Mouse (Mus musculus) liver, postnatal 0 days (tissue): ENCODE data around the gene Slc39a13. TPM values are rescaled to one million over a fixed set of nuclear protein-coding genes. Genes with fewer than 3 reads are reported as not detected.

Source experiments
- ATAC-seq: fragments of 200-750 bp; cut with Nextera tagmentation; 2 replicates; pipeline ENCODE4 v1.8.0; 2017; ENCODE audit warnings: mild to moderate bottlenecking, moderate library complexity
- DNase-seq: peaks from one replicate; pipeline ENCODE4 v3.0.0-alpha.2; 2016
- H3K27ac ChIP-seq: fragments of 300-500 bp; sonication (generic); 2 replicates; pipeline ENCODE4 v1.5.1; 2014; ENCODE audit warnings: antibody characterized with exemption, moderate library complexity, mild to moderate bottlenecking, low read depth
- H3K27me3 ChIP-seq: fragments of 300-500 bp; sonication (generic); 2 replicates; pipeline ENCODE4 v1.6.1; 2014; ENCODE audit warnings: low read length, control low read depth, mixed read lengths; ENCODE audit not compliant: insufficient read depth
- H3K36me3 ChIP-seq: fragments of 300-500 bp; sonication (generic); replicated peaks from 2 replicates; pipeline ENCODE4 v1.6.1; 2014; ENCODE audit warnings: mild to moderate bottlenecking, control low read depth, low read length, moderate library complexity, mixed read lengths; ENCODE audit not compliant: insufficient read depth
- H3K4me1 ChIP-seq: fragments of 300-500 bp; sonication (generic); 2 replicates; pipeline ENCODE4 v1.6.1; 2014; ENCODE audit warnings: antibody characterized with exemption, mild to moderate bottlenecking, control low read depth; ENCODE audit not compliant: insufficient read depth
- H3K4me2 ChIP-seq: fragments of 300-500 bp; sonication (generic); 2 replicates; pipeline ENCODE4 v1.6.1; 2014; ENCODE audit warnings: low read depth, mild to moderate bottlenecking, low read length, moderate library complexity, mixed read lengths
- H3K4me3 ChIP-seq: fragments of 300-500 bp; sonication (generic); 2 replicates; pipeline ENCODE4 v1.5.1; 2014; ENCODE audit warnings: low read depth, low read length
- H3K9ac ChIP-seq: fragments of 300-500 bp; sonication (generic); replicated peaks from 2 replicates; pipeline ENCODE4 v1.6.1; 2014; ENCODE audit warnings: mild to moderate bottlenecking, moderate library complexity
- H3K9me3 ChIP-seq: fragments of 300-500 bp; sonication (generic); 2 replicates; pipeline ENCODE4 v1.6.1; 2016; ENCODE audit warnings: mild to moderate bottlenecking, control low read depth, low read length, mixed read lengths
- CTCF ChIP-seq: sonication (generic); IDR thresholded peaks from 2 replicates; pipeline ENCODE4 v1.5.1; 2016; ENCODE audit warnings: antibody characterized with exemption, low read depth
- EP300 ChIP-seq: IDR thresholded peaks from 2 replicates; pipeline ENCODE4 v1.6.1; 2016; ENCODE audit warnings: antibody characterized with exemption, low read depth, mild to moderate bottlenecking
- WGBS: fragments of 180-500 bp; shearing (Covaris S2); extraction: QIAGEN DNeasy Blood & Tissue Kit; methylation state at CpG from one replicate; pipeline ENCODE4 v1.1.7; 2014; ENCODE audit not compliant: insufficient replicate concordance; 5-methylcytosine and 5-hydroxymethylcytosine counted together
- polyA plus RNA-seq: library from polyadenylated mRNA; unstranded; fragments of >200 nt; fragmentation: Nextera tagmentation; extraction: Ambion mirVana; gene quantifications from 2 replicates; pipeline ENCODE4 v1.2.1, GENCODE M21; 2015

The Slc39a13 gene
- 7.2 TPM in 2 replicates for polyA plus RNA-seq

DNA sequence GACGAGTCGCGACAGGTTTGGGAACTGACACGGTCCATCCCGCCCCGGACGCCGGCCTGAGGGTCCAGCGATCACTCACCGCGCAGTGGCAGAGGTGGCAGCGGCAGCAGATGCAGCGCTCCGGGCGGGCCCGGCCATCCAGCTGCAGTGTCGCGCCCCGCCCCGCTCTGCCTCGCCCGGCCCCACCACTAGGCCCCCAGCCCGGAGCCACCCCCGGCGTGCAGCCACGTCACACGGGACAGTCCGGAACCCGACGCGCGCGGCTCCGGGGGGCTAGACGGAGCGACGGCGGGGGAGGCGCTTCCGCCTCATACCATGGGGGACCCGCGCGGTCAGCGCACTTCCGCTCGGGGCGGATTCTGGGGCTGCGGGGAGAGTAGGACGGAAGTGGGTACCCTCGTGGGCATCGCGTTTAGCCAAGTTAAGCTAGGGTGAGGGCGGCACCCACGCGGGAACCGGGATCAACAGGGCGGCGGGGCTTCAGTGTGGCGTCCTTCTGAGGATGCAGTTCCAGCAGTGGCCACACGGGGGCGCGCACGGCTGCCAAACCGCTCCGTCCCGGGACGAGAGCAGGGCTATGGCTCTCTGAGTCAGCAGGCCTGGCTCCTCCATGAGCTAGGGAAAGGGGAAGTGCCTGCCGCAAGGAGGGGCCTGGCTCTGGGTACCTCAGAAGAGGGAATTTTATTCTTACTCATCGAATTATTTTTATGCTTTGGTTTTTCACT is at the start of gene Slc39a13:
Gene Slc39a13, minus strand, starts transcription at position 342 of the 725 bp plus-strand sequence.
- H3K9me3 ChIP-seq, result no peaks in the 10 kb centered on the region
- no peaks in the 10 kb centered on the region; the same call in 1 of the 2 replicates for H3K36me3 ChIP-seq
- peak within 1 kb of the TSS; percentile 78 for H3K27ac ChIP-seq
- H3K4me1 ChIP-seq, result peaks cover 22% of the 10 kb centered on the region
- peak; percentile 96 for ATAC-seq
- H3K4me2 ChIP-seq, result peak within 1 kb of the TSS; percentile 86
- TF ChIP-seq EP300, result 0 out of 2 replicates have a peak, but pooled peaks have one; percentile 23
- peak; percentile 100 for TF ChIP-seq CTCF
- peak within 1 kb of the TSS; percentile 76 for H3K4me3 ChIP-seq
- DNase-seq, result peak; percentile 95
- WGBS, result 1% methylated on average over 49 of the region's 69 CpGs
- H3K27me3 ChIP-seq, result no peaks in the 10 kb centered on the region
- H3K9ac ChIP-seq, result peak within 1 kb of the TSS; percentile 79

- Histone ChIP-seq H3K27ac (no peak overlapping the region), H3K4me2 (no peak overlapping the region), H3K27me3 (no peaks in the 10 kb centered on the region), H3K9me3 (no peaks in the 10 kb centered on the region), H3K4me3 (no peak overlapping the region), H3K4me1 (peaks cover 3% of the 10 kb centered on the region; the same call in 1 of the 2 replicates), H3K9ac (no peak overlapping the region), H3K36me3 (0 out of 2 replicates have a peak, but pooled peaks cover 2% of the 10 kb centered on the region)
- no peak for ATAC-seq
- TF ChIP-seq CTCF, result no peak
- no peak for TF ChIP-seq EP300
- 70% methylated on average over 6 of the region's 6 CpGs for WGBS
- no peak for DNase-seq
Measured at GRCm38 (mm10) chr2:91119551-91119950, 49.3 kb upstream of the Slc39a13 start.

DNA sequence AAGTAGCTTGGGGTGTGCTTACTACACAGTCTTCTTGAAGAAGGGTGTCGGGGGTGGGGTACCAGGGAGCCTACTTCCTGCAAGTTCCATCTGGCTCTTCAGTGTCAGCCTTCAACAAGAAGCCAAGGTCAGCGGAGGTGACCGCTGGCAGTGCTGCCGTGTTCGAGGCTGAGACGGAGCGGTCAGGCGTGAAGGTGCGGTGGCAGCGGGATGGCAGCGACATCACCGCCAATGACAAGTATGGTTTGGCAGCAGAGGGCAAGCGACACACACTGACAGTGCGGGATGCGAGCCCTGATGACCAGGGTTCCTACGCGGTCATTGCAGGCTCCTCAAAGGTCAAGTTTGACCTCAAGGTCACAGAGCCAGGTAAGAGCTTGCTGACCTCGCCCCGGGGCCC is 48.8 kb upstream of the Slc39a13 start:
- Histone ChIP-seq H3K36me3 (0 out of 2 replicates have a peak, but pooled peaks cover 2% of the 10 kb centered on the region), H3K4me1 (peaks cover 3% of the 10 kb centered on the region; the same call in 1 of the 2 replicates), H3K9ac (no peak overlapping the region), H3K4me3 (no peak overlapping the region), H3K9me3 (no peaks in the 10 kb centered on the region), H3K4me2 (no peak overlapping the region), H3K27me3 (no peaks in the 10 kb centered on the region), H3K27ac (no peak overlapping the region)
- ATAC-seq (no peak), DNase-seq (no peak)
- TF ChIP-seq CTCF, result no peak
- no peak for TF ChIP-seq EP300
- WGBS, result 87% methylated on average over 19 of the region's 19 CpGs

- WGBS, result 47% methylated on average over 1 of the region's 1 CpGs
- TF ChIP-seq EP300 (no peak), CTCF (no peak)
Measured at GRCm38 (mm10) chr2:91118647-91119046, 48.4 kb upstream of the Slc39a13 start.

DNA sequence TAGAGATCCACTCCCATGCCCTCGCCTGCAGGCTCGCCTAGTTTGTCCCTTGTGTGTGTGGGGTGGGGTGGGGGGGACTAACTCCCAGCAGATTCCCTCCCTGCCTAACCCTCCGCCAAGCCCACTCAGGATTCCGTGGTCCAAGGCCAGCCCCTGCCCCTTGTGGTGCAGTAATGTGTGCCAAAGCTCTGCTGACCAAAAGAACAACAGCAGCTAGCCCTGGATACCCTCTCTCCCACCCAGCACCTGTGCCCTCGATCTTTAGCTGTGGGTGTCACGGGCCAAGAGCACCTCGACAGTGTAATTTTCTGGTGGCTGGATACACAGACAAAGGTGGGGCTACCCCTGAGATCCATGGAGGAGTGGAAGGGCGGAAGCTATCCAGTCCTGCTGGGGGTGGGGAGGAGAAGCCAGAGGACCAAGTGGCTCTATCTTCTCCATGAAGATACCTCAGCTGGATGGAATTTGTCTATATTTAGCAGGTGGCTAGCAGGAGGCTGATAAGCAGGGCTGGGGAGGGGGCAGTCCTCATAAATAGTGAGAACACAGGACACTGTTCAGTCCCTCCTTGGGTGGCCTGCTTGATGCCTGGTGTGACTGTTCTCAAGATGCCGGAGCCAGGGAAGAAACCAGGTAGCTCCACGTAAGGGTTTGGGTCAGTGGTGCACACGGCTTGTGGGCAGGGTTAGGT is 47.5 kb upstream of the Slc39a13 start, which contains the start of gene Mybpc3:
Gene Mybpc3, plus strand, starts transcription at position 560 of the 691 bp plus-strand sequence.
- Histone ChIP-seq H3K4me1 (peaks cover 4% of the 10 kb centered on the region), H3K27me3 (no peaks in the 10 kb centered on the region), H3K9ac (no peak within 1 kb of the TSS), H3K4me3 (no peak within 1 kb of the TSS), H3K9me3 (no peaks in the 10 kb centered on the region), H3K36me3 (0 out of 2 replicates have a peak, but pooled peaks cover 2% of the 10 kb centered on the region), H3K4me2 (no peak within 1 kb of the TSS), H3K27ac (no peak within 1 kb of the TSS)
- DNase-seq (no peak), ATAC-seq (no peak)
- WGBS, result 71% methylated on average over 11 of the region's 11 CpGs
- TF ChIP-seq CTCF (no peak), EP300 (no peak)

More at GRCm38 (mm10) chr2:91118647-91119046, 48.4 kb upstream of the Slc39a13 start:
- Histone ChIP-seq H3K27me3 (no peaks in the 10 kb centered on the region), H3K4me3 (no peak overlapping the region), H3K4me2 (no peak overlapping the region), H3K9me3 (no peaks in the 10 kb centered on the region), H3K9ac (no peak overlapping the region), H3K4me1 (peaks cover 3% of the 10 kb centered on the region; the same call in 1 of the 2 replicates), H3K27ac (no peak overlapping the region), H3K36me3 (0 out of 2 replicates have a peak, but pooled peaks cover 2% of the 10 kb centered on the region)
- DNase-seq, result no peak
- ATAC-seq, result no peak

- no peak for DNase-seq
- WGBS, result 74% methylated on average over 5 of the region's 5 CpGs
- no peak overlapping the region for H3K27ac ChIP-seq
- no peak for TF ChIP-seq CTCF
- no peak for TF ChIP-seq EP300
- no peaks in the 10 kb centered on the region for H3K27me3 ChIP-seq
- no peak overlapping the region for H3K9ac ChIP-seq
- ATAC-seq, result no peak
- H3K9me3 ChIP-seq, result no peaks in the 10 kb centered on the region
- no peak overlapping the region for H3K4me3 ChIP-seq
- H3K4me1 ChIP-seq, result peaks cover 10% of the 10 kb centered on the region
- no peak overlapping the region for H3K4me2 ChIP-seq
- H3K36me3 ChIP-seq, result 0 out of 2 replicates have a peak, but pooled peaks cover 2% of the 10 kb centered on the region
Measured at GRCm38 (mm10) chr2:91116842-91117241, 46.6 kb upstream of the Slc39a13 start.
